Mouse (Mus musculus) CH12.LX (cell line): ENCODE measurements around the gene Tmem115. TPM values are rescaled to one million over a fixed set of nuclear protein-coding genes. Genes with fewer than 3 reads are reported as not detected.

Source experiments
- DNase-seq: peaks from one replicate; pipeline ENCODE4 v3.0.0-alpha.2; 2013; ENCODE audit errors: extremely low read depth
- H3K27ac ChIP-seq: 2 replicates; pipeline ENCODE4 v1.5.1; 2012; ENCODE audit warnings: low read depth, mild to moderate bottlenecking, control low read depth, moderate library complexity; ENCODE audit not compliant: insufficient read depth
- H3K27me3 ChIP-seq: replicated peaks from 2 replicates; pipeline ENCODE3; 2012; ENCODE audit warnings: inconsistent platforms
- H3K36me3 ChIP-seq, 2 experiments: replicated peaks in 1 of 2; 2 replicates each; pipeline versions ENCODE3 to v1.6.1; 2012; ENCODE audit warnings: inconsistent platforms in 1 of 2, low read length in 1 of 2, mild to moderate bottlenecking in 1 of 2, mixed read lengths in 1 of 2, moderate library complexity in 1 of 2; ENCODE audit not compliant: control insufficient read depth in 1 of 2, insufficient read depth in 1 of 2
- H3K4me1 ChIP-seq, 2 experiments: 2 replicates each; pipeline ENCODE4 v1.6.1; 2012; ENCODE audit warnings: inconsistent platforms in 1 of 2, moderate library complexity in 1 of 2; ENCODE audit not compliant: insufficient read depth in 2 of 2, control insufficient read depth in 1 of 2
- H3K4me2 ChIP-seq: 2 replicates; pipeline ENCODE4 v1.6.1; 2012; ENCODE audit warnings: low read depth, mild to moderate bottlenecking, control low read depth; ENCODE audit not compliant: poor library complexity, insufficient read depth, severe bottlenecking
- H3K4me3 ChIP-seq, 3 experiments: fragments of 150-350 bp in 1 of 3; sonication (generic) in 1 of 3; replicated peaks in 1 of 3; 2 replicates each; pipeline versions ENCODE3 to v1.5.1; 2011 to 2012; ENCODE audit warnings: low read depth in 2 of 3, low read length in 2 of 3, mild to moderate bottlenecking in 2 of 3, moderate library complexity in 2 of 3, control low read depth in 1 of 3, improper control_type of control experiment in 1 of 3, inconsistent platforms in 1 of 3, mixed read lengths in 1 of 3; ENCODE audit not compliant: poor library complexity in 1 of 3
- H3K79me2 ChIP-seq: replicated peaks from 2 replicates; pipeline ENCODE4 v1.6.1; 2012; ENCODE audit warnings: mild to moderate bottlenecking, moderate library complexity; ENCODE audit not compliant: control insufficient read depth, poor library complexity, insufficient read depth, severe bottlenecking; ENCODE audit errors: extremely low read depth
- H3K9ac ChIP-seq: 2 replicates; pipeline ENCODE4 v1.6.1; 2012; ENCODE audit warnings: low read depth, mild to moderate bottlenecking, control low read depth, moderate library complexity; ENCODE audit not compliant: insufficient read depth
- H3K9me3 ChIP-seq: replicated peaks from 2 replicates; pipeline ENCODE3; 2012; ENCODE audit warnings: low read length, inconsistent platforms, mixed read lengths
- BHLHE40 ChIP-seq: IDR thresholded peaks from 2 replicates; pipeline ENCODE4 v1.6.1; 2011; ENCODE audit warnings: mild to moderate bottlenecking, low read depth, low read length, improper control_type of control experiment
- CHD1 ChIP-seq: IDR thresholded peaks from 2 replicates; pipeline ENCODE4 v1.6.1; 2012; ENCODE audit warnings: low read depth, low read length, improper control_type of control experiment, inconsistent platforms
- CTCF ChIP-seq, 2 experiments: IDR thresholded peaks in 1 of 2; conservative IDR thresholded peaks in 1 of 2; 2 replicates each; pipeline ENCODE4 v1.5.1; 2011 to 2012; ENCODE audit warnings: low read depth in 2 of 2, low read length in 2 of 2, improper control_type of control experiment in 1 of 2, inconsistent platforms in 1 of 2, mild to moderate bottlenecking in 1 of 2, moderate library complexity in 1 of 2
- E2F4 ChIP-seq: IDR thresholded peaks from 2 replicates; pipeline ENCODE4 v1.6.1; 2011; ENCODE audit warnings: low read depth, low read length, improper control_type of control experiment; ENCODE audit not compliant: insufficient replicate concordance
- ELF1 ChIP-seq: IDR thresholded peaks from 2 replicates; pipeline ENCODE4 v1.6.1; 2014; ENCODE audit warnings: low read depth, mild to moderate bottlenecking, inconsistent platforms, low read length, improper control_type of control experiment
- EP300 ChIP-seq: IDR thresholded peaks from 2 replicates; pipeline ENCODE4 v1.6.1; 2011; ENCODE audit warnings: low read length, improper control_type of control experiment
- ETS1 ChIP-seq: conservative IDR thresholded peaks from 2 replicates; pipeline ENCODE4 v1.6.1; 2012; ENCODE audit warnings: low read depth, mild to moderate bottlenecking, inconsistent platforms, low read length, improper control_type of control experiment, moderate library complexity
- GABPA ChIP-seq: IDR thresholded peaks from 2 replicates; pipeline ENCODE4 v1.6.1; 2012; ENCODE audit warnings: low read depth, low read length, improper control_type of control experiment, inconsistent platforms; ENCODE audit not compliant: insufficient replicate concordance
- HCFC1 ChIP-seq: IDR thresholded peaks from 2 replicates; pipeline ENCODE4 v1.6.1; 2012; ENCODE audit warnings: low read depth, mild to moderate bottlenecking, inconsistent platforms, low read length, improper control_type of control experiment
- IRF4 ChIP-seq: IDR thresholded peaks from 2 replicates; pipeline ENCODE4 v1.6.1; 2014; ENCODE audit warnings: low read depth, mild to moderate bottlenecking, inconsistent platforms, low read length, improper control_type of control experiment
- MAFK ChIP-seq: IDR thresholded peaks from 2 replicates; pipeline ENCODE4 v1.6.1; 2011; ENCODE audit warnings: low read length, improper control_type of control experiment; ENCODE audit not compliant: insufficient replicate concordance
- MAX ChIP-seq: IDR thresholded peaks from 2 replicates; pipeline ENCODE4 v1.6.1; 2011; ENCODE audit warnings: low read length, improper control_type of control experiment
- MEF2A ChIP-seq: IDR thresholded peaks from 2 replicates; pipeline ENCODE4 v1.6.1; 2014; ENCODE audit warnings: low read depth, mild to moderate bottlenecking, inconsistent platforms, low read length, improper control_type of control experiment, borderline replicate concordance
- MXI1 ChIP-seq: IDR thresholded peaks from 2 replicates; pipeline ENCODE4 v1.6.1; 2011; ENCODE audit warnings: mild to moderate bottlenecking, low read depth, low read length, improper control_type of control experiment
- MYC ChIP-seq: IDR thresholded peaks from 2 replicates; pipeline ENCODE4 v1.6.1; 2011; ENCODE audit warnings: low read depth, mild to moderate bottlenecking, improper control_type of control experiment, low read length
- NRF1 ChIP-seq: IDR thresholded peaks from 2 replicates; pipeline ENCODE4 v1.6.1; 2014; ENCODE audit warnings: low read depth, mild to moderate bottlenecking, inconsistent platforms, low read length, improper control_type of control experiment, moderate library complexity
- POLR2A ChIP-seq: IDR thresholded peaks from 2 replicates; pipeline ENCODE4 v1.6.1; 2011; ENCODE audit warnings: low read depth, mild to moderate bottlenecking, improper control_type of control experiment, low read length
- POLR2AphosphoS2 ChIP-seq: IDR thresholded peaks from 2 replicates; pipeline ENCODE4 v1.6.1; 2011; ENCODE audit warnings: low read depth, low read length, improper control_type of control experiment
- RAD21 ChIP-seq: IDR thresholded peaks from 2 replicates; pipeline ENCODE4 v1.6.1; 2011; ENCODE audit warnings: low read depth, mild to moderate bottlenecking, low read length, improper control_type of control experiment, moderate library complexity
- RCOR1 ChIP-seq: conservative IDR thresholded peaks from 2 replicates; pipeline ENCODE4 v1.6.1; 2012; ENCODE audit warnings: low read depth, mild to moderate bottlenecking, inconsistent platforms, low read length, improper control_type of control experiment
- SIN3A ChIP-seq: IDR thresholded peaks from 2 replicates; pipeline ENCODE4 v1.6.1; 2012; ENCODE audit warnings: low read length, improper control_type of control experiment, inconsistent platforms
- SMC3 ChIP-seq: IDR thresholded peaks from 2 replicates; pipeline ENCODE4 v1.6.1; 2011; ENCODE audit warnings: low read depth, low read length, improper control_type of control experiment
- TBP ChIP-seq: conservative IDR thresholded peaks from 2 replicates; pipeline ENCODE4 v1.6.1; 2011; ENCODE audit warnings: low read depth, low read length, improper control_type of control experiment
- TCF12 ChIP-seq: IDR thresholded peaks from 2 replicates; pipeline ENCODE4 v1.6.1; 2014; ENCODE audit warnings: low read depth, mild to moderate bottlenecking, inconsistent platforms, low read length, improper control_type of control experiment
- UBTF ChIP-seq: IDR thresholded peaks from 2 replicates; pipeline ENCODE4 v1.6.1; 2012; ENCODE audit warnings: low read depth, mild to moderate bottlenecking, inconsistent platforms, low read length, improper control_type of control experiment, moderate library complexity
- ZC3H11A ChIP-seq: IDR thresholded peaks from 2 replicates; pipeline ENCODE4 v1.6.1; 2012; ENCODE audit warnings: low read depth, mild to moderate bottlenecking, inconsistent platforms, low read length, improper control_type of control experiment
- ZKSCAN1 ChIP-seq: IDR thresholded peaks from 2 replicates; pipeline ENCODE4 v1.6.1; 2012; ENCODE audit warnings: low read depth, inconsistent platforms, low read length, improper control_type of control experiment, borderline replicate concordance
- ZMIZ1 ChIP-seq: IDR thresholded peaks from 2 replicates; pipeline ENCODE4 v1.6.1; 2012; ENCODE audit warnings: low read depth, mild to moderate bottlenecking, inconsistent platforms, low read length, improper control_type of control experiment
- ZNF384 ChIP-seq: IDR thresholded peaks from 2 replicates; pipeline ENCODE4 v1.6.1; 2012; ENCODE audit warnings: low read depth, low read length, improper control_type of control experiment, inconsistent platforms
- dilution Hi-C: fragments of 300-500 bp; cut with MboI; formaldehyde crosslinking; loops from 2 replicates; pipeline ENCODE4 v1.14.3; 2020; ENCODE audit warnings: low sequenced_read_pairs; ENCODE audit not compliant: extremely low pct_unique_long_range_greater_than_20kb, extremely low pct_ligation_motif_present
- in situ Hi-C: fragments of 300-500 bp; cut with MboI; formaldehyde crosslinking; loops from 3 replicates; pipeline ENCODE4 v1.14.3; 2019; ENCODE audit warnings: low sequenced_read_pairs, low pct_ligation_motif_present, low pct_unique_long_range_greater_than_20kb, mixed read lengths
- polyA plus RNA-seq: library from polyadenylated mRNA; unstranded; fragments of >175 nt; gene quantifications from 2 replicates; pipeline ENCODE4 v1.2.1, GENCODE M21; 2012; ENCODE audit warnings: low read depth; ENCODE audit not compliant: insufficient read length
- total RNA-seq, 2 experiments: library from RNA; depleted of rRNA; stranded (reverse); fragments of 300-350 nt in 1 of 2; fragments of >200 nt in 1 of 2; gene quantifications; 2 replicates each; pipeline ENCODE4 v1.2.3; 2012 to 2014

Tmem115 gene
- total and polyA plus RNA-seq, 3 experiments: 12.6 to 17.9 (median 13.0) TPM

- TF ChIP-seq ZC3H11A (no peak), MXI1 (no peak), POLR2A (no peak), MYC (no peak), E2F4 (no peak), MAFK (no peak)
- Histone ChIP-seq H3K4me1 (peaks cover 5 to 45% of the 10 kb centered on the region in 2 experiments; a peak in 2 of 4 replicates), H3K9me3 (no peaks in the 10 kb centered on the region), H3K36me3 (peaks cover 19 to 29% of the 10 kb centered on the region in 2 experiments), H3K4me2 (no peak overlapping the region), H3K9ac (no peak overlapping the region), H3K4me3 (no peak overlapping the region), H3K79me2 (no peaks in the 10 kb centered on the region), H3K27ac (no peak overlapping the region), H3K27me3 (no peaks in the 10 kb centered on the region)
- dilution Hi-C loops: no loop called here
- in situ Hi-C loops: no loop called here
- DNase-seq: no peak
These were observed 11.5 kb downstream of the Tmem115 start for GRCm38 (mm10) chr9:107545199-107545598.

DNA sequence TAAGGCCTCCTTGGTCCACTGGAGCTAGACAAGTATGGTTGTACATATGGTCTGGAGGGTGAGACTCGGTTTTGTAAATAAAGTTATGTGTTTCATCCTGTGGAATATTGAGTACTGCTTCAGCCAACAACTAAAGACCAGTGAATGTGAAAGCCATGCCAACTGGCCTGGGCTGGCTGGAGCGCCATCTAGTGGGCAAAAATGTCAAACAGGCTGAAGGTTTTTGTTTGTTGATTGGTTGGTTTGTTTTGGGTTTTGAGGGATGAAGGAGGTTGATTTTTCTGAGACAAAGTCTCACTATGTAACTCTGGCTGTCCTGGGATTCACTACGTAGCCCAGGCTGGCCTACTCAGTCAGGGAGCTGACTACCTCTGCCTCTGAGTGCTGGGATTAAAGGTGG lies 11.9 kb downstream of the Tmem115 start:
- Histone ChIP-seq H3K9me3 (no peaks in the 10 kb centered on the region), H3K27me3 (no peaks in the 10 kb centered on the region), H3K9ac (no peak overlapping the region), H3K4me2 (no peak overlapping the region), H3K4me3 (no peak overlapping the region), H3K79me2 (no peaks in the 10 kb centered on the region), H3K36me3 (peaks cover 18 to 26% of the 10 kb centered on the region in 2 experiments), H3K27ac (no peak overlapping the region), H3K4me1 (peaks cover 5 to 46% of the 10 kb centered on the region in 2 experiments; a peak in 2 of 4 replicates)
- DNase-seq: peak; percentile 68
- dilution Hi-C loops (no loop called here), in situ Hi-C loops (no loop called here)
- TF ChIP-seq MXI1 (no peak), EP300 (no peak), HCFC1 (peak; percentile 38), ELF1 (no peak), CTCF (conservative IDR thresholded peaks at IDR 0.05 in 1 of 2, IDR thresholded peaks at IDR 0.05 in 1 of 2; ENCODE audit: low read depth in 2 of 2, low read length in 2 of 2) (peak; percentile 82 to 91), ZMIZ1 (no peak), SIN3A (peak; percentile 48; the same call in 1 of the 2 replicates), ZKSCAN1 (no peak), CHD1 (no peak), SMC3 (peak; percentile 45; the same call in 1 of the 2 replicates), ETS1 (no peak), TCF12 (peak; percentile 28; the same call in 1 of the 2 replicates), POLR2AphosphoS2 (no peak), BHLHE40 (no peak), IRF4 (0 out of 2 replicates have a peak, but pooled peaks have one; percentile 22), RAD21 (peak; percentile 49), ZNF384 (no peak), TBP (no peak), ZC3H11A (no peak), MEF2A (peak; percentile 14; the same call in 1 of the 2 replicates), RCOR1 (no peak), MAX (peak; percentile 39; the same call in 1 of the 2 replicates), GABPA (no peak), UBTF (no peak), NRF1 (no peak), MYC (0 out of 2 replicates have a peak, but pooled peaks have one; percentile 56), E2F4 (no peak)
